ENCODE assay signal across 7 mouse cellular contexts in genomic region chr3:30514051-30514754, GRCm38 (mm10). TPM values are rescaled to one million over a fixed set of nuclear protein-coding genes. Genes with fewer than 3 reads are reported as not detected.
DNase-seq lines count a peak whose midpoint lies in the region; ATAC-seq lines count a peak whose summit lies in the region.

No protein-coding gene starts in this region.

- H3K4me2 ChIP-seq in forebrain, embryonic 16.5 days (ENCODE audit: low read length) = peak overlapping the region; percentile 44
- peak overlapping the region; percentile 53 for H3K4me2 ChIP-seq in intestine, embryonic 16.5 days (ENCODE audit: low read depth, low read length)
- H3K4me2 ChIP-seq in lung, embryonic 15.5 days = peak overlapping the region; percentile 83

- peak overlapping the region; percentile 26 for H3K4me3 ChIP-seq in forebrain, embryonic 16.5 days (replicated peaks; ENCODE audit: low read length)
- peak overlapping the region; percentile 41 for H3K4me3 ChIP-seq in intestine, embryonic 16.5 days (ENCODE audit: low read length)
- peak overlapping the region; percentile 54 for H3K4me3 ChIP-seq in lung, embryonic 15.5 days

- peaks cover 51% of the 10 kb centered on the region for H3K27me3 ChIP-seq in forebrain, embryonic 16.5 days (replicated peaks; ENCODE audit: control insufficient read depth, insufficient read depth, low read length)
- H3K27me3 ChIP-seq in intestine, embryonic 16.5 days (replicated peaks; ENCODE audit: control insufficient read depth, insufficient read depth, low read length) = peaks cover 50% of the 10 kb centered on the region
- H3K27me3 ChIP-seq in lung, embryonic 15.5 days = peaks cover 45% of the 10 kb centered on the region

- DNase-seq in thymus, postnatal 4 days = peak; percentile 16
- no peak for DNase-seq in thymus, postnatal 36 days
- DNase-seq in yolk sac, embryonic 10.5 days (ENCODE audit: low spot score) = peak; percentile 59
- no peak for DNase-seq in ovary, postnatal 10 days (ENCODE audit: low spot score)

- ATAC-seq in forebrain, embryonic 16.5 days = 0 out of 2 replicates have a peak, but pooled peaks have one; percentile 7
- ATAC-seq in intestine, embryonic 16.5 days = 0 out of 2 replicates have a peak, but pooled peaks have one; percentile 11
- ATAC-seq in lung, embryonic 15.5 days (ENCODE audit: borderline replicate concordance, extremely low read depth, low FRiP score, low TSS enrichment) = no peak

- H3K9me3 ChIP-seq in forebrain, embryonic 16.5 days (ENCODE audit: control insufficient read depth, low read length) = no peaks in the 10 kb centered on the region
- H3K9me3 ChIP-seq in intestine, embryonic 16.5 days (ENCODE audit: control insufficient read depth, low read length) = no peaks in the 10 kb centered on the region
- H3K9me3 ChIP-seq in lung, embryonic 15.5 days = no peaks in the 10 kb centered on the region

- H3K4me1 ChIP-seq in forebrain, embryonic 16.5 days (replicated peaks; ENCODE audit: control insufficient read depth, insufficient read depth, low read length) = peaks cover 20% of the 10 kb centered on the region
- H3K4me1 ChIP-seq in intestine, embryonic 16.5 days (ENCODE audit: control insufficient read depth, insufficient read depth, low read length) = peaks cover 19% of the 10 kb centered on the region
- peaks cover 29% of the 10 kb centered on the region for H3K4me1 ChIP-seq in lung, embryonic 15.5 days

- no peak overlapping the region for H3K27ac ChIP-seq in forebrain, embryonic 16.5 days (ENCODE audit: low read length)
- H3K27ac ChIP-seq in intestine, embryonic 16.5 days (ENCODE audit: low read length) = no peak overlapping the region
- H3K27ac ChIP-seq in lung, embryonic 15.5 days = peak overlapping the region; percentile 83

- WGBS in forebrain, embryonic 16.5 days = under 1% methylated on average over 52 of the region's 52 CpGs
- WGBS in intestine, embryonic 16.5 days = 1% methylated on average over 52 of the region's 52 CpGs
- under 1% methylated on average over 52 of the region's 52 CpGs for WGBS in lung, embryonic 15.5 days

- no peak overlapping the region for H3K9ac ChIP-seq in forebrain, embryonic 16.5 days (replicated peaks; ENCODE audit: low read depth, low read length)
- peak overlapping the region; percentile 45; the same call in 1 of the 2 replicates for H3K9ac ChIP-seq in intestine, embryonic 16.5 days (ENCODE audit: low read depth, low read length)
- H3K9ac ChIP-seq in lung, embryonic 15.5 days = peak overlapping the region; percentile 46

- H3K36me3 ChIP-seq in forebrain, embryonic 16.5 days (ENCODE audit: control insufficient read depth, insufficient read depth) = no peaks in the 10 kb centered on the region
- H3K36me3 ChIP-seq in intestine, embryonic 16.5 days (ENCODE audit: control insufficient read depth, insufficient read depth, low read length) = no peaks in the 10 kb centered on the region
- no peaks in the 10 kb centered on the region for H3K36me3 ChIP-seq in lung, embryonic 15.5 days

RNA-seq across cellular contexts. Expression of gene Mecom, which starts 33.6 kb away (rescaled TPM):
- polyA plus RNA-seq in forebrain, embryonic 16.5 days (2015; fragmentation: Nextera tagmentation; extraction: Ambion mirVana) = 2.1 and 2.8 TPM in 2 replicates
- 10.2 and 11.5 TPM in 2 replicates for polyA plus RNA-seq in intestine, embryonic 16.5 days (2015; fragmentation: Nextera tagmentation; extraction: Ambion mirVana)
- 65.4 and 68.8 TPM in 2 replicates for polyA plus RNA-seq in lung, embryonic 15.5 days (2015; fragmentation: Nextera tagmentation; extraction: Ambion mirVana)

Comparison
In these comparisons a context has a peak if more than half of its experiments do, and no peak if none do; other contexts are left out.
1. DNase-seq: peak in thymus, postnatal 4 days (single experiment) and yolk sac, embryonic 10.5 days (single experiment); none in thymus, postnatal 36 days (0 of 2) and ovary, postnatal 10 days (single experiment).
2. Peak in every context shown above with its lines, with median percentiles within 50 percentile points of each other: H3K4me2 ChIP-seq and H3K4me3 ChIP-seq.